Mouse (Mus musculus) lung, postnatal 0 days (tissue): ENCODE measurements around the gene Cdh4. TPM values are rescaled to one million over a fixed set of nuclear protein-coding genes. Genes with fewer than 3 reads are reported as not detected.

Experiments
- ATAC-seq: fragments of 200-750 bp; cut with Nextera tagmentation; 2 replicates; pipeline ENCODE4 v1.8.0; 2017; ENCODE audit warnings: moderate library complexity
- DNase-seq: peaks from one replicate; pipeline ENCODE4 v3.0.0-alpha.2; 2016; ENCODE audit warnings: low spot score
- H3K27ac ChIP-seq: fragments of 300-500 bp; sonication (generic); 2 replicates; pipeline ENCODE4 v1.5.1; 2014; ENCODE audit warnings: antibody characterized with exemption, mild to moderate bottlenecking, low read length, mixed read lengths
- H3K27me3 ChIP-seq: fragments of 300-500 bp; sonication (generic); replicated peaks from 2 replicates; pipeline ENCODE4 v1.6.1; 2014; ENCODE audit warnings: low read length, mixed read lengths; ENCODE audit not compliant: insufficient read depth
- H3K36me3 ChIP-seq: fragments of 300-500 bp; sonication (generic); 2 replicates; pipeline ENCODE4 v1.6.1; 2014; ENCODE audit warnings: low read length, mixed read lengths; ENCODE audit not compliant: insufficient read depth
- H3K4me1 ChIP-seq: fragments of 300-500 bp; sonication (generic); 2 replicates; pipeline ENCODE4 v1.6.1; 2014; ENCODE audit warnings: antibody characterized with exemption, low read depth, low read length, mixed read lengths; ENCODE audit not compliant: insufficient read depth
- H3K4me2 ChIP-seq: fragments of 300-500 bp; sonication (generic); replicated peaks from 2 replicates; pipeline ENCODE4 v1.6.1; 2014; ENCODE audit warnings: low read depth, mild to moderate bottlenecking, low read length, moderate library complexity, mixed read lengths
- H3K4me3 ChIP-seq: fragments of 300-500 bp; sonication (generic); 2 replicates; pipeline ENCODE4 v1.5.1; 2014; ENCODE audit warnings: low read depth, low read length
- H3K9ac ChIP-seq: fragments of 300-500 bp; sonication (generic); replicated peaks from 2 replicates; pipeline ENCODE4 v1.6.1; 2014; ENCODE audit warnings: low read depth, mild to moderate bottlenecking
- H3K9me3 ChIP-seq: fragments of 300-500 bp; sonication (generic); 2 replicates; pipeline ENCODE4 v1.6.1; 2016; ENCODE audit warnings: low read length, mixed read lengths
- CTCF ChIP-seq: IDR thresholded peaks from 2 replicates; pipeline ENCODE4 v1.5.1; 2016; ENCODE audit warnings: antibody characterized with exemption, mild to moderate bottlenecking
- EP300 ChIP-seq: IDR thresholded peaks from 2 replicates; pipeline ENCODE4 v1.6.1; 2016; ENCODE audit warnings: antibody characterized with exemption, mild to moderate bottlenecking, control low read depth
- WGBS: fragments of 180-500 bp; shearing (Covaris S2); extraction: QIAGEN DNeasy Blood & Tissue Kit; methylation state at CpG from one replicate; pipeline ENCODE4 v1.1.7; 2014; 5-methylcytosine and 5-hydroxymethylcytosine counted together
- polyA plus RNA-seq: library from polyadenylated mRNA; unstranded; fragments of >200 nt; fragmentation: Nextera tagmentation; extraction: Ambion mirVana; gene quantifications from 2 replicates; pipeline ENCODE4 v1.2.1, GENCODE M21; 2015

Gene Cdh4
- polyA plus RNA-seq, 1 experiment from 2014 or later = 3.4 TPM

GRCm38 (mm10) chr2:179584672-179585071 is 142.4 kb downstream of the Cdh4 start:
- Histone ChIP-seq H3K27ac (no peak overlapping the region), H3K36me3 (no peaks in the 10 kb centered on the region), H3K27me3 (no peaks in the 10 kb centered on the region), H3K4me2 (no peak overlapping the region), H3K4me3 (no peak overlapping the region), H3K9ac (no peak overlapping the region), H3K4me1 (no peaks in the 10 kb centered on the region), H3K9me3 (no peaks in the 10 kb centered on the region)
- TF ChIP-seq EP300 = no peak
- TF ChIP-seq CTCF = no peak
- DNase-seq (no peak), ATAC-seq (no peak)
- 50% methylated on average over 13 of the region's 13 CpGs for WGBS

- Histone ChIP-seq H3K4me1 (no peaks in the 10 kb centered on the region), H3K4me2 (no peak overlapping the region), H3K9me3 (no peaks in the 10 kb centered on the region), H3K27ac (no peak overlapping the region), H3K9ac (no peak overlapping the region), H3K36me3 (no peaks in the 10 kb centered on the region), H3K27me3 (no peaks in the 10 kb centered on the region), H3K4me3 (no peak overlapping the region)
- DNase-seq (no peak), ATAC-seq (no peak)
- WGBS = 77% methylated on average over 11 of the region's 11 CpGs
- TF ChIP-seq EP300 (no peak), CTCF (no peak)
Observed at GRCm38 (mm10) chr2:179586436-179586835, 144.2 kb downstream of the Cdh4 start.

- H3K4me3 ChIP-seq = no peak overlapping the region
- H3K27me3 ChIP-seq = no peaks in the 10 kb centered on the region
- H3K27ac ChIP-seq = no peak overlapping the region
- no peaks in the 10 kb centered on the region for H3K4me1 ChIP-seq
- no peaks in the 10 kb centered on the region for H3K36me3 ChIP-seq
- H3K9me3 ChIP-seq = no peaks in the 10 kb centered on the region
- DNase-seq (no peak), ATAC-seq (no peak)
- no peak overlapping the region for H3K9ac ChIP-seq
- no peak for TF ChIP-seq CTCF
- no peak for TF ChIP-seq EP300
- no peak overlapping the region for H3K4me2 ChIP-seq
- WGBS = 70% methylated on average over 2 of the region's 2 CpGs
Observed at GRCm38 (mm10) chr2:179587069-179587468, 144.8 kb downstream of the Cdh4 start.

- Histone ChIP-seq H3K9me3 (no peaks in the 10 kb centered on the region), H3K27me3 (no peaks in the 10 kb centered on the region), H3K4me1 (no peaks in the 10 kb centered on the region), H3K9ac (no peak overlapping the region), H3K4me2 (no peak overlapping the region), H3K36me3 (no peaks in the 10 kb centered on the region), H3K4me3 (no peak overlapping the region), H3K27ac (no peak overlapping the region)
- TF ChIP-seq EP300 = no peak
- TF ChIP-seq CTCF = no peak
- DNase-seq (no peak), ATAC-seq (no peak)
- 58% methylated on average over 5 of the region's 5 CpGs for WGBS
Observed at GRCm38 (mm10) chr2:179591661-179592060, 149.4 kb downstream of the Cdh4 start.

- DNase-seq (no peak), ATAC-seq (no peak)
- Histone ChIP-seq H3K4me2 (no peak overlapping the region), H3K9ac (no peak overlapping the region), H3K27me3 (no peaks in the 10 kb centered on the region), H3K36me3 (no peaks in the 10 kb centered on the region), H3K4me1 (no peaks in the 10 kb centered on the region), H3K27ac (no peak overlapping the region), H3K4me3 (no peak overlapping the region), H3K9me3 (no peaks in the 10 kb centered on the region)
- TF ChIP-seq EP300 = no peak
- no peak for TF ChIP-seq CTCF
- WGBS = 75% methylated on average over 4 of the region's 4 CpGs
Observed at GRCm38 (mm10) chr2:179595013-179595412, 152.8 kb downstream of the Cdh4 start.

GRCm38 (mm10) chr2:179598886-179599285 is 156.7 kb downstream of the Cdh4 start:
- DNase-seq = no peak
- ATAC-seq = no peak
- no peak overlapping the region for H3K4me3 ChIP-seq
- no peaks in the 10 kb centered on the region for H3K4me1 ChIP-seq
- H3K36me3 ChIP-seq = no peaks in the 10 kb centered on the region
- H3K9me3 ChIP-seq = no peaks in the 10 kb centered on the region
- no peak overlapping the region for H3K9ac ChIP-seq
- H3K4me2 ChIP-seq = no peak overlapping the region
- WGBS = 83% methylated on average over 11 of the region's 11 CpGs
- H3K27me3 ChIP-seq = no peaks in the 10 kb centered on the region
- TF ChIP-seq EP300 (no peak), CTCF (no peak)
- no peak overlapping the region for H3K27ac ChIP-seq

- Histone ChIP-seq H3K9me3 (no peaks in the 10 kb centered on the region), H3K27ac (no peak overlapping the region), H3K36me3 (no peaks in the 10 kb centered on the region), H3K4me2 (no peak overlapping the region), H3K4me1 (no peaks in the 10 kb centered on the region), H3K4me3 (no peak overlapping the region), H3K9ac (no peak overlapping the region), H3K27me3 (no peaks in the 10 kb centered on the region)
- DNase-seq (no peak), ATAC-seq (no peak)
- 50% methylated on average over 1 of the region's 1 CpGs for WGBS
- TF ChIP-seq EP300 (no peak), CTCF (no peak)
Observed at GRCm38 (mm10) chr2:179599886-179600285, 157.7 kb downstream of the Cdh4 start.
